Mouse (Mus musculus) forebrain, embryonic 13.5 days (tissue): ENCODE results near the gene Atxn7l2. TPM values are rescaled to one million over a fixed set of nuclear protein-coding genes. Genes with fewer than 3 reads are reported as not detected.

Experiments
- ATAC-seq: fragments of 200-750 bp; cut with Nextera tagmentation; 2 replicates; pipeline ENCODE4 v1.8.0; 2017
- H3K27ac ChIP-seq: fragments of 300-500 bp; sonication (generic); 2 replicates; pipeline ENCODE4 v1.5.1; 2015; ENCODE audit warnings: inconsistent platforms, mild to moderate bottlenecking, moderate library complexity
- H3K27me3 ChIP-seq: fragments of 300-500 bp; sonication (generic); 2 replicates; pipeline ENCODE4 v1.6.1; 2015; ENCODE audit warnings: mild to moderate bottlenecking, inconsistent platforms
- H3K36me3 ChIP-seq: fragments of 300-500 bp; sonication (generic); 2 replicates; pipeline ENCODE4 v1.6.1; 2015; ENCODE audit warnings: mild to moderate bottlenecking, inconsistent platforms; ENCODE audit not compliant: poor library complexity, severe bottlenecking
- H3K4me1 ChIP-seq: fragments of 300-500 bp; sonication (generic); 2 replicates; pipeline ENCODE4 v1.6.1; 2015; ENCODE audit warnings: inconsistent platforms
- H3K4me2 ChIP-seq: fragments of 300-500 bp; sonication (generic); 2 replicates; pipeline ENCODE4 v1.6.1; 2015; ENCODE audit warnings: inconsistent platforms, mild to moderate bottlenecking, moderate library complexity
- H3K4me3 ChIP-seq: fragments of 300-500 bp; sonication (generic); 2 replicates; pipeline ENCODE4 v1.5.1; 2015; ENCODE audit warnings: mild to moderate bottlenecking, inconsistent platforms
- H3K9ac ChIP-seq: fragments of 300-500 bp; sonication (generic); 2 replicates; pipeline ENCODE4 v1.6.1; 2015; ENCODE audit warnings: mild to moderate bottlenecking, inconsistent platforms
- H3K9me3 ChIP-seq: fragments of 300-500 bp; sonication (generic); replicated peaks from 2 replicates; pipeline ENCODE4 v1.6.1; 2016; ENCODE audit warnings: inconsistent platforms
- WGBS: fragments of 180-500 bp; shearing (Covaris S2); methylation state at CpG from one replicate; pipeline ENCODE4 v1.1.7; 2015; 5-methylcytosine and 5-hydroxymethylcytosine counted together
- polyA plus RNA-seq: library from polyadenylated mRNA; unstranded; fragments of >200 nt; fragmentation: Nextera tagmentation; extraction: Ambion mirVana; gene quantifications from 2 replicates; pipeline ENCODE4 v1.2.1, GENCODE M21; 2015

Gene Atxn7l2
- polyA plus RNA-seq, 1 experiment from 2014 or later, result 29.0 TPM

DNA sequence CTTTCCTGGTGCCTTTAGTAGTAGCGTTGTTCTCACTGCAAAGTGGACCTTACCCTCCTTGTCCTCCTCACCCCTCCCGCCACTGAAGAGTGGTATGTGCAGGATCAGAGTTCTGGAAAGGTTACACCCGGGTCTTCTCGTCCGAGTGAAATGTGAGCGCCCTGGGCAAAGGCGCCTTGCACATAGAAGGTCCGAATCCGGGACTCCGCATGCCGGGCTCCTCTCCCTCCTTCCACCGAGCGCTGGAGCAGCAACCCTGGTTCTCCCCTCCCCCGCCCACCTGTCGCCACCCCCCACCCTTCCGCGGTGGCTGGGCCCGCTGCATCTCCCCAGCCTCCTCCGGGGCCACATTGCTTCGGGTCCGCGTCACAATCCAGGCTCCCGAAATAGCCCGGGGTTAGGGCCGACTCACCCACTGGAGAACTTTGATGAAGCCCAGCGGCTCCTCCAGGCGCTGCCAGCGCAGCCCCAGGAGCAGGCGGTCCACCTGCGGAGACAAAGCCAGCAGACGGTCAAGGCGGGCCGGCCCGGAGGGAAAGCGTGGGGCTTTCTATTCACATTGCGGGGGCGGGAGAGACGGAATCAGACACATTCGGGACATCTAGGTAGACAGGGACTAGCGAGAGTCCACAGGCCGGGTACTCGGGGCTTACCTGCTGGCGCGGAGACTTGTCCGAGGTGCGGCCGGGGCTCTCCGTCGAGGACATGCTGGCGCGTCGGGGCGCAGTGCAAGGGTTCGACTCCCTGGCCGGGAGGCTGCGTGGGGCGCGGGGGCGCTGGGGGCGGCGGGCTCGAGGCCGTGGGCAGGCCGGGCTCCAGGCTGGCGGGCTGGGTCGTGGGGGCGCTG is 15.2 kb upstream of the Atxn7l2 start:
- peaks cover 46% of the 10 kb centered on the region for H3K27me3 ChIP-seq

DNA sequence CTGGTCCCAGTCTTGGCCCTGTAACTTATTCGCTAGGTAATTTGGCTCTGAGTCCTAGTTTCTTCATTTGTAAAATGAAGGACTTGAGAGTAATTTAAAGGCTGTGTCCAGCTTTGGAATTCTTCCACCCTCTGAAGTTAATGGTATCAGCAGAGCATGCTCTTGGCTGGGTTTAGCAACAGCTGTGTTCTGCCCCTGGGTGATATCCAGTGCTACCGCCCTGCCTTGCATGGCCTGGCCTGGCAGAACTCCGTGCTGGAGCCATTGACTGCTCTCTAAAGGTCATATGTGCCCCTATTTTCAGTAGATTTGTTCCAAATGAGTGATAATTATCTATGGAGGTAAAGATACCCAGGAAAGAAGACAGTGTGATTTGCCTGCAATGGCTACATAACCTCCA is 9.9 kb upstream of the Atxn7l2 start:
- Histone ChIP-seq H3K9me3 (no peaks in the 10 kb centered on the region), H3K27me3 (peaks cover 25% of the 10 kb centered on the region), H3K9ac (no peak overlapping the region), H3K4me3 (no peak overlapping the region), H3K36me3 (no peaks in the 10 kb centered on the region), H3K27ac (no peak overlapping the region), H3K4me2 (no peak overlapping the region), H3K4me1 (peaks cover 2% of the 10 kb centered on the region; the same call in 1 of the 2 replicates)
- 74% methylated on average over 3 of the region's 3 CpGs for WGBS
- ATAC-seq, result no peak

More for the DNA sequence above, 15.2 kb upstream of the Atxn7l2 start:
- Histone ChIP-seq H3K27ac (no peak overlapping the region), H3K4me3 (peak overlapping the region; percentile 44), H3K36me3 (no peaks in the 10 kb centered on the region), H3K4me2 (peak overlapping the region; percentile 74), H3K4me1 (peaks cover 22% of the 10 kb centered on the region), H3K9ac (peak overlapping the region; percentile 67), H3K9me3 (no peaks in the 10 kb centered on the region)
- peak; percentile 71 for ATAC-seq
- WGBS, result 3% methylated on average over 52 of the region's 67 CpGs

DNA sequence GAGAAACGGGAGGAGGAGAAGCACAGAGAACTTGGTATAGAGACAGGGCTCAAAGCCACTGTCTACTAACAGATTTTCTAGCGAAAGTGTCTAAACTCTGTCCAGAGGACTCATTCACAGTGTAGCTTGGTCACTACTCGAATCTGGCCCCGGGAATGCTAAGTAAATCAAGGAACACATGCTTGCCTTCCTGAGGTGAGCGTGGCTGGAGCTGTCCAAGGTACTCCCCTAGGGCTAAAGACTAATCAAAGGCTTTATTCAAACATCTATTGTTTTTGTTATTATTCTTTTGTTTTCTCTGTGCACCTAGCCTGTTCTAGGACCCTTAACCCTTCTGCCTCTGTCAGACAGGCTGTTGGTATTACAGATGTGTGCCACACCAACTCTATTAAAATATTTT is 4.0 kb upstream of the Atxn7l2 start:
- H3K27ac ChIP-seq, result no peak overlapping the region
- no peaks in the 10 kb centered on the region for H3K36me3 ChIP-seq
- H3K4me2 ChIP-seq, result no peak overlapping the region
- WGBS, result 16% methylated on average over 5 of the region's 5 CpGs
- H3K27me3 ChIP-seq, result no peaks in the 10 kb centered on the region; the same call in 1 of the 2 replicates
- no peak overlapping the region for H3K4me3 ChIP-seq
- H3K9ac ChIP-seq, result no peak overlapping the region
- no peaks in the 10 kb centered on the region for H3K9me3 ChIP-seq
- no peak for ATAC-seq
- peaks cover 18% of the 10 kb centered on the region for H3K4me1 ChIP-seq

DNA sequence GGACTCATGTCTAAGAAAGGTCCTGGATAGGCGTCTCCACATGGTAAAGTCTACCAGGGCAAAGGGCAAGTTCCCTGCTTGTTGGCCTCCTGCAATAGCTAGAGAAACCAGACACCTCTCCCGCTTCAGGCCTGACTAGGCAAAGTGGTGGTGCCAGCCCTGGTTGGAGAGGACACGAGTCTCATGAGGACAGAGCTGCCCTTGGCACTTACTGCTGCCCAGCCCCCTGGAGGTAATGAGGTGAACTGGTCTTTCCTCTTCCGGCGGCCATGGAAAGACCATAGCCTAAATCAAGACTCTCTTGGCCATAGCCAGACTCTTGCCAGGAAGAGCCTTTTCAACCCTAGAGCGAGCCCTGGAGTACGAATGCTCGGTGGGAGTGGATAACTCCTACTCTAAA is 1.7 kb upstream of the Atxn7l2 start:
- Histone ChIP-seq H3K4me3 (no peak overlapping the region), H3K4me1 (peaks cover 39% of the 10 kb centered on the region), H3K27ac (peak overlapping the region; percentile 97), H3K9ac (no peak overlapping the region), H3K9me3 (no peaks in the 10 kb centered on the region), H3K27me3 (no peaks in the 10 kb centered on the region; the same call in 1 of the 2 replicates), H3K36me3 (peaks cover 9% of the 10 kb centered on the region), H3K4me2 (peak overlapping the region; percentile 97; the same call in 1 of the 2 replicates)
- 89% methylated on average over 8 of the region's 8 CpGs for WGBS
- ATAC-seq, result no peak

DNA sequence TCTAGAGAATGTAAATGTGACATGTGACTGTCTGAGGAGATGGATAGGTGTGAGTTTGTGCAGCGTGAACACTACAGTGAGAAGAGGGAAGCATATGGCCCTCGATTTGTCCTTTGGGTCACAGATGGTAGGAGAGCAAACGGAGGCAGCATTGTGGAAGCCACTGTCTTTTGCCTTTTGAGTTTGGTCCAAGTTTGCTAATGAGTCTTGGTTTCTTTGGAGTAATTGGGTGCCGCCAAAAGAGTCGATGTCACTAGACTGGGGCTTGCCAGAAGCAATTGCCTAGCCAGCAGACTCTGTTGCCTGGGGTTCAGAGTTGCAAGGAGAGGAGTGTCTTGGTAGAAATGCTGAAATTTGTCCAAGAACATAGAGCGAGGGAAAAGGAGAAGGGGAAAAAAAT is 1.1 kb upstream of the Atxn7l2 start:
- WGBS, result 53% methylated on average over 6 of the region's 6 CpGs
- H3K27ac ChIP-seq, result peak overlapping the region; percentile 97

DNA sequence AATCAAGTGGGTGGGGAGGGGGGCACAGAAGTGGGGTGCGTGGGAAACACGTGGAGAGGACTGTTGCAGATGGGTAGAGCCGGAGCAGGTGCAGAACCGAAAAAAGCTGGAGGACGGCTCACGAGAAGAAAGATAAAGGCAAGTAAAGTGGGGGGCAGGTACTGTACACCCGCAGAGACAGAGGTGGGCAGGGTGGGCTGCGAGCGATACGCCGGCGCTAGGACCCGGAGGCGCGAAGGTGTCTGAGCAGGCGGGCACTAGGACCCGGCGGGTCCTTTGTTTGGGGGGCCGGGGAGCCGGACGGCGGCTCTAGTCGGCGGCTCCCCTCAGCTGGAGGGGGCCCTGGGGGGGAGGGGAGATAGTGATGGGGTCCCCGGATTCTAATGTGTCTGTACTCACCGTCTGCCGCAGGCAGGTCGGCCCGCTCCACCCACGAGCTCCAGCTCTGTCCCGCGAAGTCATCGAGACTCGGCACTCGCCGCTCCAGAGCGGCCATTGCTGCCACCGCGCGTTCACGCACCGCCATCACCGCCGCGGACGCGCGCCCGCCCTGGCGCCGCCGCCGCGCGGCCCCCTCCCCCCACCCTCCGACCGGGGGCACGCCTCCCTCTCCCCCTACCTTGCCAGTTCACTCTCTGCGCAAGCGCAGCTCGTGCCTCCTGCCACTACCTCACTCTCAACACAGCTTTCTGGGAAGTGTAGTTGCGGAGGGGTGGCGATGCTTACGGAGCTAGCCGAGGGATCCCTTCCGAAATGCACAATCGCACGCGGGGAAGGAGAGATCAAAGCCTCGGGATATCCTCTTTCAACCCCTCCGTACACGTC is 576 bp downstream of the Atxn7l2 start:
- Histone ChIP-seq H3K36me3 (peaks cover 32% of the 10 kb centered on the region), H3K4me1 (peaks cover 47% of the 10 kb centered on the region), H3K27ac (peak overlapping the region; percentile 97), H3K9ac (peak overlapping the region; percentile 86), H3K9me3 (no peaks in the 10 kb centered on the region), H3K27me3 (no peaks in the 10 kb centered on the region; the same call in 1 of the 2 replicates), H3K4me3 (peak overlapping the region; percentile 63), H3K4me2 (peak overlapping the region; percentile 97)
- peak; percentile 94 for ATAC-seq
- WGBS, result 0% methylated on average over 60 of the region's 72 CpGs

More for the DNA sequence above, 1.1 kb upstream of the Atxn7l2 start:
- peaks cover 15% of the 10 kb centered on the region for H3K36me3 ChIP-seq
- peak overlapping the region; percentile 97 for H3K4me2 ChIP-seq
- no peak; the same call in 1 of the 2 replicates for ATAC-seq
- no peaks in the 10 kb centered on the region; the same call in 1 of the 2 replicates for H3K27me3 ChIP-seq
- 0 out of 2 replicates have a peak overlapping the region, but pooled peaks have one; percentile 27 for H3K9ac ChIP-seq
- H3K4me3 ChIP-seq, result no peak overlapping the region
- no peaks in the 10 kb centered on the region for H3K9me3 ChIP-seq
- peaks cover 45% of the 10 kb centered on the region for H3K4me1 ChIP-seq

DNA sequence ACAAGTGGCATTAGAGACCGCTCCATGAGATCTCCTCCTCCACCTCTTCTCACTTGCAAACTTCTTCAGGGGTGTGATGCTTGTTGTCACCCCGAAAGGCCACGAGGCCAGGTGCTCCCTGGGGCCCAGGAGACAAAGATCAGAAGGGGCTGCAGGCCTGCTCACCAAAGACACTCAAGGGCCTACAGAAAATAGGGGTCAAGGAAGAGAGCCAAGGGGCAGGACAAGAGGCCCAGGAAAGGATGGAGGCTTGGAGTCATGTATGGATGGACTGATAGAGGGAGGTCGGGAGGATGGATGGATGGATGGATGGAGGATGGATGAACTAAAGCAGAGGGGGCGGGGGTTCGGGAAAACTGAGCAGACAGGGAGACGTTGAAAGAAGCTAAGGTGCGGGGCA is 1.2 kb downstream of the Atxn7l2 start:
- Histone ChIP-seq H3K4me2 (peak overlapping the region; percentile 97), H3K36me3 (peaks cover 38% of the 10 kb centered on the region), H3K9me3 (no peaks in the 10 kb centered on the region), H3K27ac (peak overlapping the region; percentile 97), H3K9ac (peak overlapping the region; percentile 86), H3K4me1 (peaks cover 47% of the 10 kb centered on the region), H3K27me3 (no peaks in the 10 kb centered on the region; the same call in 1 of the 2 replicates), H3K4me3 (peak overlapping the region; percentile 63)
- ATAC-seq, result no peak; the same call in 1 of the 2 replicates
- 5% methylated on average over 8 of the region's 8 CpGs for WGBS

DNA sequence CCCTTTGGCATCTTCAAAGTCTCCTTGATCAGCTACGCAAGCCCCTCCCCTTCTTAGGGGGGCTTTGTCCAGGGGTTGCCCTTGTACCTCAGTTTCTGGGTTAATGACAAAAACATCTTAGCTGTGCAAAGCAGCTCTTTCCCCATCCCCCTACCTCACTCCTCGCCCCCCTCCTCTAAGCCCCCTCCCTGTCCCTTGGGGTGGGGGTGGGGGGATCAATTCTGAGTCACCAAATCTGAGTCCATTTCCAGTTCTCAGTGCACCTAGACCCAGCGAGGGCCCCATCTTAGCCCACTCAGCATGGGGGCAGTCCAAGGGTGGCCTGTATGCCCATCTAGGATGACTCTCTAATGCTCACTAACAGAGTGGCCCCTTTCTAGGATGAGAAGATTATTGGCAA is 1.7 kb downstream of the Atxn7l2 start:
- Histone ChIP-seq H3K4me1 (peaks cover 47% of the 10 kb centered on the region), H3K36me3 (peaks cover 43% of the 10 kb centered on the region), H3K9me3 (no peaks in the 10 kb centered on the region), H3K27ac (peak overlapping the region; percentile 97), H3K9ac (peak overlapping the region; percentile 86), H3K4me2 (peak overlapping the region; percentile 97), H3K27me3 (no peaks in the 10 kb centered on the region; the same call in 1 of the 2 replicates), H3K4me3 (peak overlapping the region; percentile 63)
- ATAC-seq, result no peak
- 42% methylated on average over 3 of the region's 3 CpGs for WGBS

DNA sequence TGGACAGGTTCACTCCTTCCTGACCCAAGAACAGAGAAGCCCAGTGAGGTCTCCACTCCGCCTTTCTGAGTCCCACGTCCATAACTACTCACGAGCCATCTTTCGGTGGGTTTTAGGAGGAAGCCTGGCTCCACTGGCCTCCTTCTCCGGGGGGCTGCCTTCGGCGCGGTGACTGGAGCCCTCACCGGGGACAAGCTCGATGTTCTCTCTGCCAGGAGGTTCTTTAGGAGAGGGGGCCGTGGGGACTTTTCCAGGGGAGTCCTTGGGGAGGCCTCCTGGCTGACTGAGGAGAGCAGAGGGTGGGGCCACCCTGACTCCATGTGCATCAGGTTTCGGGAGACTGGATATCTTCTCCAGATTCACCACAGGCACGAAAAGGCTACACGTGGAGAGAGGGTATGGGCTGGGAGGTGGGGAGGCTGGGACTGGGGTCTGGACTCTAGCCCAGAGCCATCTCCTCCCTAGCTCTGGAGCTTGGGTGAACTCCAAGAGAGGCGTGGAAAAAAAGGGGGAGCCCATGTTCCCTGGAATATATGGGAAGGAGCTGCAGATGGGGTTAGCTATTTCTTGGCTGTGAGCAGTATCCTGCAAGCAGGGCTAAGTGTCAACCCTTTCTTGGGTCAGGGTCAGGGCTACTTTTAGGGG is 3.9 kb downstream of the Atxn7l2 start:
- Histone ChIP-seq H3K36me3 (peaks cover 63% of the 10 kb centered on the region), H3K9me3 (no peaks in the 10 kb centered on the region), H3K27ac (no peak overlapping the region; the same call in 1 of the 2 replicates), H3K9ac (no peak overlapping the region), H3K4me1 (peaks cover 38% of the 10 kb centered on the region), H3K27me3 (no peaks in the 10 kb centered on the region), H3K4me3 (no peak overlapping the region), H3K4me2 (peak overlapping the region; percentile 3; the same call in 1 of the 2 replicates)
- 85% methylated on average over 15 of the region's 15 CpGs for WGBS
- no peak for ATAC-seq

DNA sequence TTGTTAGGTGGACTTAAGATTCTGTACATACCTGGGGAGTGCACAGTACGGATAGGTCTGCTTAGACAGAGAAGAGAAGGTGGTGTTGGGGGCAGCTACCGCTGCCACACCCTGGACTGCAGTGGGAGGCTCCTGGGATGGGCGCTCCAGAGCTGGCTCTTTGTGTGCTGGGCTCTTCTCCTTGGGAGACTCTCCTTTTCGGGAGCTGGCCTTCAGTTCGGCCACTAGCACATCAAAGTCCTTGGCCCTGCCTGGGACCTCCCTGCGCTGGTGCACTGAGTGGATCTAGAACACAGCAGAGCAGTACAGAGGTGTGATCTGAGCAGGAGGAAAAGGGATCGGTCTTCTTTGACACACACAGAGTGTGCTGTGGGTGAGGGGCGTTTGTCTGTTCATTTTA is 5.1 kb downstream of the Atxn7l2 start:
- H3K4me2 ChIP-seq, result no peak overlapping the region
- H3K4me3 ChIP-seq, result no peak overlapping the region
- H3K4me1 ChIP-seq, result peaks cover 39% of the 10 kb centered on the region
- ATAC-seq, result no peak
- no peak overlapping the region for H3K27ac ChIP-seq
- peaks cover 66% of the 10 kb centered on the region for H3K36me3 ChIP-seq
- no peaks in the 10 kb centered on the region for H3K27me3 ChIP-seq
- no peaks in the 10 kb centered on the region for H3K9me3 ChIP-seq
- no peak overlapping the region for H3K9ac ChIP-seq
- WGBS, result 87% methylated on average over 8 of the region's 8 CpGs

DNA sequence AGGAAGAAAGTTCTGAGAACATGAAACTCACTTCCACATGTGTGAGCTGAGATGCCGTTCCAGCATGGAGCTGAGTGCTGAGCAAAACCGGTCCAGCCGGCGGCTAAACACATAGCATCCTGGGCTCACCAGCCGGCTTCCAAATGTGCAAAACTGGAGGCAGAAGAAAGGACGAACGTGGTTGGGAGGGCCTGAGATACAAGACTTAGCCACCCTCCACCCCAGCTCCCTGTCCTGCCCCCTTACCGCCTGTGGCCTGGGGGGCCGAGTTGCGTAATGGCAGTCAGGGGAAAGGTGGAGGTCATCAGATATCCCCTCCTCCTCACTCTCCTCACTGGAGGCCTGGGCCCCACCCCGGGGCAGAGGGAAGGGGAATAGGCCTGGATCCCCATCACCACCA is 6.3 kb downstream of the Atxn7l2 start:
- H3K36me3 ChIP-seq, result peaks cover 66% of the 10 kb centered on the region

More for the DNA sequence above, 6.3 kb downstream of the Atxn7l2 start:
- Histone ChIP-seq H3K4me2 (no peak overlapping the region), H3K4me3 (no peak overlapping the region), H3K27me3 (no peaks in the 10 kb centered on the region), H3K27ac (no peak overlapping the region), H3K9me3 (no peaks in the 10 kb centered on the region), H3K9ac (no peak overlapping the region; the same call in 1 of the 2 replicates), H3K4me1 (peaks cover 48% of the 10 kb centered on the region)
- no peak for ATAC-seq
- 93% methylated on average over 11 of the region's 11 CpGs for WGBS
